12 mouse cellular contexts compared by ENCODE assay signal in genomic region chr10:37400991-37401390, GRCm38 (mm10).
A peak's percentile ranks its signal among the peaks of the same experiment; 100 is the strongest.
DNase-seq lines count a peak whose midpoint lies in the region; ATAC-seq and TF ChIP-seq lines count a peak whose summit lies in the region.
"Had no signal": no experiment of that assay in that cellular context is flagged by ENCODE, and none has a peak within 500 bp of the region (broad histone marks: within the 10 kb centered on the region; RNA-seq: fewer than 3 reads in every experiment).

No protein-coding gene starts in this region.

- H3K9ac ChIP-seq in lung, embryonic 14.5 days: no peak overlapping the region
- no peak overlapping the region for H3K9ac ChIP-seq in forebrain, embryonic 13.5 days
- H3K9ac ChIP-seq: heart, embryonic 13.5 days; limb, embryonic 15.5 days; midbrain, embryonic 15.5 days had no signal

- 23% methylated on average over 1 of the region's 1 CpGs for WGBS in lung, embryonic 14.5 days
- 48% methylated on average over 1 of the region's 1 CpGs for WGBS in forebrain, embryonic 13.5 days

- no peaks in the 10 kb centered on the region for H3K27me3 ChIP-seq in lung, embryonic 14.5 days (ENCODE audit: insufficient read depth, low read length)
- no peaks in the 10 kb centered on the region for H3K27me3 ChIP-seq in forebrain, embryonic 13.5 days
- H3K27me3 ChIP-seq: heart, embryonic 13.5 days; limb, embryonic 15.5 days; midbrain, embryonic 15.5 days had no signal

- DNase-seq in gastrocnemius, adult 2 months: no peak
- DNase-seq in gastrocnemius, adult 8-10 months (ENCODE audit: low spot score in 2 of 2): no peak
- peak; percentile 17 for DNase-seq in lung, embryonic 14.5 days
- no peak for DNase-seq in lung, postnatal 4 days
- peak; percentile 45 to 65 for DNase-seq in cerebellum, adult 18-20 months
- DNase-seq in natural killer cell, adult 2 months (ENCODE audit: low spot score in 2 of 2): no peak

- no peaks in the 10 kb centered on the region for H3K9me3 ChIP-seq in lung, embryonic 14.5 days (ENCODE audit: low read depth, low read length)
- no peaks in the 10 kb centered on the region for H3K9me3 ChIP-seq in forebrain, embryonic 13.5 days (replicated peaks)
- H3K9me3 ChIP-seq: heart, embryonic 13.5 days; limb, embryonic 15.5 days; midbrain, embryonic 15.5 days had no signal

- no peak overlapping the region for H3K4me3 ChIP-seq in gastrocnemius, adult 2 months
- H3K4me3 ChIP-seq in lung, embryonic 14.5 days (ENCODE audit: low read depth, low read length): no peak overlapping the region
- no peak overlapping the region for H3K4me3 ChIP-seq in forebrain, embryonic 13.5 days
- H3K4me3 ChIP-seq: heart, embryonic 13.5 days; limb, embryonic 15.5 days; midbrain, embryonic 15.5 days had no signal

- no peaks in the 10 kb centered on the region; the same call in 1 of the 2 replicates for H3K4me1 ChIP-seq in lung, embryonic 14.5 days (ENCODE audit: insufficient read depth)
- peaks cover 40% of the 10 kb centered on the region for H3K4me1 ChIP-seq in forebrain, embryonic 13.5 days

- peak overlapping the region; percentile 56 for H3K27ac ChIP-seq in gastrocnemius, adult 2 months
- H3K27ac ChIP-seq in lung, embryonic 14.5 days (ENCODE audit: low read depth): no peak overlapping the region
- peak overlapping the region; percentile 2; the same call in 1 of the 2 replicates for H3K27ac ChIP-seq in forebrain, embryonic 13.5 days
- H3K27ac ChIP-seq: heart, embryonic 13.5 days; limb, embryonic 15.5 days; midbrain, embryonic 15.5 days had no signal

- no peak for ATAC-seq in lung, embryonic 14.5 days (ENCODE audit: insufficient read depth)
- peak; percentile 73 for ATAC-seq in forebrain, embryonic 13.5 days
- ATAC-seq in erythroid progenitor cell, adult 5-6 weeks (replicated peaks; ENCODE audit: low FRiP score, poor library complexity, severe bottlenecking): no peak
- ATAC-seq: intestine, postnatal 0 days; midbrain, embryonic 15.5 days had no signal

- no peak overlapping the region for H3K4me2 ChIP-seq in lung, embryonic 14.5 days
- no peak overlapping the region for H3K4me2 ChIP-seq in forebrain, embryonic 13.5 days
- H3K4me2 ChIP-seq: limb, embryonic 15.5 days; midbrain, embryonic 15.5 days had no signal

- intact Hi-C loops in gastrocnemius, adult 2 months (cut with DNase I): no loop called here

- no peak for TF ChIP-seq CTCF in gastrocnemius, adult 2 months (IDR thresholded peaks at IDR 0.05)
- TF ChIP-seq CTCF in lung, embryonic 14.5 days (IDR thresholded peaks at IDR 0.05; ENCODE audit: low read depth): no peak

- no peaks in the 10 kb centered on the region for H3K36me3 ChIP-seq in lung, embryonic 14.5 days (ENCODE audit: insufficient read depth)
- H3K36me3 ChIP-seq in forebrain, embryonic 13.5 days (ENCODE audit: poor library complexity, severe bottlenecking): no peaks in the 10 kb centered on the region
- H3K36me3 ChIP-seq: heart, embryonic 13.5 days; limb, embryonic 15.5 days; midbrain, embryonic 15.5 days had no signal

Comparison
In these comparisons a context has a peak if more than half of its experiments do, and no peak if none do; other contexts are left out.
1. DNase-seq: peak in lung, embryonic 14.5 days (single experiment) and cerebellum, adult 18-20 months (2 of 2); none in gastrocnemius, adult 2 months (single experiment), gastrocnemius, adult 8-10 months (0 of 2), lung, postnatal 4 days (0 of 2) and natural killer cell, adult 2 months (0 of 2).